Mouse (Mus musculus) megakaryocyte, embryonic 14.5 days (primary cell): ENCODE data around the gene Slc1a2.

ENCODE experiments used
- FLI1 ChIP-seq: IDR thresholded peaks from 2 replicates; pipeline ENCODE4 v1.6.1; 2012; ENCODE audit warnings: low read length, inconsistent platforms, mixed read lengths
- GATA1 ChIP-seq: IDR thresholded peaks from 3 replicates; pipeline ENCODE4 v1.6.1; 2012; ENCODE audit warnings: mixed read lengths, low read length, inconsistent platforms, borderline replicate concordance

GRCm38 (mm10) chr2:102785696-102786095 is 127.2 kb downstream of the Slc1a2 start:
- TF ChIP-seq GATA1 (no peak), FLI1 (no peak)
